Mouse (Mus musculus) frontal cortex, postnatal 10 days (tissue): Measurements from ENCODE around the gene Vmn1r100.
"Not testable (repeated sequence)": the region's sequence is repeated elsewhere in the genome, so short reads cannot be mapped to it uniquely, and the experiment has no call there.

Experiments
- DNase-seq, 2 experiments: peaks; one replicate each; pipeline ENCODE4 v3.0.0; 2022; ENCODE audit warnings: low spot score in 2 of 2, mixed read lengths in 1 of 2

The Vmn1r100 gene

GRCm38 (mm10) chr7:20417642-20418041 lies at the start of gene Vmn1r100:
TSS of gene Vmn1r100 (plus strand) at chr7:20417942.
- DNase-seq, result not testable (repeated sequence)

GRCm38 (mm10) chr7:20375310-20375709 lies 42.4 kb upstream of the Vmn1r100 start, which contains the start of gene Gm5728:
TSS of gene Gm5728 (minus strand) at chr7:20375410.
- not testable (repeated sequence) for DNase-seq

GRCm38 (mm10) chr7:20442493-20442892 lies 24.8 kb downstream of the Vmn1r100 start, which contains the start of gene Vmn1r101:
TSS of gene Vmn1r101 (minus strand) at chr7:20442593.
- DNase-seq, result not testable (repeated sequence)
